Mouse (Mus musculus) liver, adult 2 months (tissue): ENCODE data around the gene E430018J23Rik. TPM values are rescaled to one million over a fixed set of nuclear protein-coding genes. Genes with fewer than 3 reads are reported as not detected.

Source experiments
- DNase-seq: peaks from one replicate; pipeline ENCODE4 v3.0.0-alpha.2; 2011; ENCODE audit warnings: low read depth, low spot score; ENCODE audit errors: extremely low read depth
- H3K27ac ChIP-seq: fragments of 200-500 bp; replicated peaks from 2 replicates; pipeline ENCODE4 v1.5.1; 2012; ENCODE audit warnings: low read depth, mild to moderate bottlenecking, control low read depth, inconsistent platforms, low read length; ENCODE audit not compliant: insufficient read depth
- H3K27me3 ChIP-seq: fragments of 200-500 bp; 2 replicates; pipeline ENCODE4 v1.6.1; 2012; ENCODE audit warnings: mild to moderate bottlenecking, moderate library complexity, low read length, inconsistent platforms; ENCODE audit not compliant: control insufficient read depth, insufficient read depth
- H3K36me3 ChIP-seq: fragments of 200-500 bp; 2 replicates; pipeline ENCODE4 v1.6.1; 2012; ENCODE audit warnings: low read length, inconsistent platforms; ENCODE audit not compliant: control insufficient read depth, insufficient read depth
- H3K4me1 ChIP-seq: fragments of 200-500 bp; 2 replicates; pipeline ENCODE4 v1.6.1; 2011; ENCODE audit warnings: low read length; ENCODE audit not compliant: control insufficient read depth, insufficient read depth
- H3K4me3 ChIP-seq: fragments of 200-500 bp; 2 replicates; pipeline ENCODE4 v1.5.1; 2011; ENCODE audit warnings: low read depth, mild to moderate bottlenecking, control low read depth, low read length, moderate library complexity; ENCODE audit not compliant: insufficient read depth
- H3K79me2 ChIP-seq: fragments of 200-500 bp; 2 replicates; pipeline ENCODE4 v1.6.1; 2012; ENCODE audit warnings: inconsistent platforms, mild to moderate bottlenecking, low read length, moderate library complexity; ENCODE audit not compliant: control insufficient read depth, insufficient read depth
- H3K9ac ChIP-seq: fragments of 200-500 bp; 2 replicates; pipeline ENCODE4 v1.6.1; 2012; ENCODE audit warnings: low read depth, mild to moderate bottlenecking, control low read depth, inconsistent platforms, low read length
- CTCF ChIP-seq: fragments of 200-500 bp; IDR thresholded peaks from 2 replicates; pipeline ENCODE4 v1.5.1; 2011; ENCODE audit warnings: low read depth, low read length, control low read depth
- POLR2A ChIP-seq: fragments of 200-500 bp; IDR thresholded peaks from 2 replicates; pipeline ENCODE4 v1.6.1; 2011; ENCODE audit warnings: low read length, control low read depth; ENCODE audit not compliant: insufficient read depth; ENCODE audit errors: extremely low read depth
- WGBS: fragments of 180-500 bp; shearing (Covaris S2); methylation state at CpG from one replicate; pipeline ENCODE4 v1.1.7; 2018; 5-methylcytosine and 5-hydroxymethylcytosine counted together
- polyA plus RNA-seq: library from polyadenylated mRNA; depleted of rRNA; stranded (reverse); fragments of >200 nt; gene quantifications from 2 replicates; pipeline ENCODE4 v1.2.3, GENCODE M21; 2012
- total RNA-seq: library from RNA; depleted of rRNA; stranded (reverse); fragments of >200 nt; gene quantifications from 2 replicates; pipeline ENCODE4 v1.2.3, GENCODE M21; 2014

The E430018J23Rik gene
- total and polyA plus RNA-seq, 2 experiments = 4.9 to 7.7 TPM

- Histone ChIP-seq H3K27ac (peak within 1 kb of the TSS; percentile 100), H3K27me3 (no peaks in the 10 kb centered on the region), H3K4me3 (peak within 1 kb of the TSS; percentile 97), H3K4me1 (peaks cover 13% of the 10 kb centered on the region), H3K79me2 (peaks cover 13% of the 10 kb centered on the region; the same call in 1 of the 2 replicates), H3K36me3 (no peaks in the 10 kb centered on the region), H3K9ac (peak within 1 kb of the TSS; percentile 97)
- peak; percentile 61 for TF ChIP-seq POLR2A
- TF ChIP-seq CTCF = no peak
- WGBS = under 1% methylated on average over 75 of the region's 76 CpGs
- DNase-seq = peak; percentile 82
These were observed 47.7 kb downstream of the E430018J23Rik start, which contains the start of gene Zfp768 for GRCm38 (mm10) chr7:127345512-127346325. TSS of gene Zfp768 (minus strand) at chr7:127345589.

GRCm38 (mm10) chr7:127345092-127345491 is 48.3 kb downstream of the E430018J23Rik start:
- peak; percentile 44 for DNase-seq
- no peaks in the 10 kb centered on the region for H3K27me3 ChIP-seq
- TF ChIP-seq CTCF = no peak
- peak; percentile 51; the same call in 1 of the 2 replicates for TF ChIP-seq POLR2A
- H3K4me3 ChIP-seq = peak overlapping the region; percentile 97
- peak overlapping the region; percentile 97 for H3K9ac ChIP-seq
- peaks cover 13% of the 10 kb centered on the region; the same call in 1 of the 2 replicates for H3K79me2 ChIP-seq
- H3K36me3 ChIP-seq = no peaks in the 10 kb centered on the region
- peaks cover 13% of the 10 kb centered on the region for H3K4me1 ChIP-seq
- H3K27ac ChIP-seq = peak overlapping the region; percentile 100
- under 1% methylated on average over 42 of the region's 42 CpGs for WGBS

- H3K9ac ChIP-seq = peak overlapping the region; percentile 97
- no peaks in the 10 kb centered on the region for H3K36me3 ChIP-seq
- peaks cover 13% of the 10 kb centered on the region; the same call in 1 of the 2 replicates for H3K79me2 ChIP-seq
- H3K4me3 ChIP-seq = peak overlapping the region; percentile 97; the same call in 1 of the 2 replicates
- peak overlapping the region; percentile 100 for H3K27ac ChIP-seq
- no peak for TF ChIP-seq CTCF
- no peak for TF ChIP-seq POLR2A
- H3K27me3 ChIP-seq = no peaks in the 10 kb centered on the region
- 24% methylated on average over 8 of the region's 8 CpGs for WGBS
- H3K4me1 ChIP-seq = peaks cover 13% of the 10 kb centered on the region
- DNase-seq = peak; percentile 82
These were observed 49.1 kb downstream of the E430018J23Rik start for GRCm38 (mm10) chr7:127344371-127344770.

- TF ChIP-seq POLR2A = no peak
- no peak for TF ChIP-seq CTCF
- WGBS = 94% methylated on average over 38 of the region's 38 CpGs
- Histone ChIP-seq H3K36me3 (no peaks in the 10 kb centered on the region), H3K9ac (no peak overlapping the region), H3K27me3 (no peaks in the 10 kb centered on the region), H3K79me2 (peaks cover 13% of the 10 kb centered on the region; the same call in 1 of the 2 replicates), H3K4me3 (no peak overlapping the region), H3K27ac (no peak overlapping the region), H3K4me1 (peaks cover 13% of the 10 kb centered on the region)
- peak; percentile 10 for DNase-seq
These were observed 49.9 kb downstream of the E430018J23Rik start for GRCm38 (mm10) chr7:127343351-127344019.

GRCm38 (mm10) chr7:127342888-127343287 is 50.5 kb downstream of the E430018J23Rik start:
- no peak overlapping the region for H3K27ac ChIP-seq
- TF ChIP-seq CTCF = no peak
- TF ChIP-seq POLR2A = no peak
- H3K79me2 ChIP-seq = peaks cover 13% of the 10 kb centered on the region; the same call in 1 of the 2 replicates
- peaks cover 13% of the 10 kb centered on the region for H3K4me1 ChIP-seq
- 93% methylated on average over 7 of the region's 7 CpGs for WGBS
- no peak overlapping the region for H3K4me3 ChIP-seq
- H3K27me3 ChIP-seq = no peaks in the 10 kb centered on the region
- no peak for DNase-seq
- no peak overlapping the region for H3K9ac ChIP-seq
- no peaks in the 10 kb centered on the region for H3K36me3 ChIP-seq
